Comparison of ENCODE assay signal across 24 mouse cellular contexts in the genomic region with DNA sequence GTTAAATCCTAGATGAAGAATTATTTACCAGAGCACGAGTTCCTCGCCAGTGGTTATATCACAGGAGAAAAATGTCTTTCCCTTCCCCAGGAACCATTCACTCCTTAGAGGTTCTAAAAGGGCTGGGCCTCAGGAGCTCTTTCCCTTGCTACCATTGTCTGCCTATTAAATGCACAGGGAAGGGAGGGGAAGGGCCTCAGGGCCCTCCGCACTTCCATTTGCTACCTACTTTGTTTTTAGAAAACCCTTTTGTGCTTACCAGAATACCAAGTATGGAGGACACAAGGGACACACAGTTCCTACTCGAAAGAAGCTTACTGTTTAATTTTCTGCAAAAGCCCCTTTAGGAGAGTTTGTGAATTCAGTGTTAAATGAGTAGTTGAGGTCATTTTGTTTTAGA. TPM values are rescaled to one million over a fixed set of nuclear protein-coding genes. Genes with fewer than 3 reads are reported as not detected.
A peak's percentile ranks its signal among the peaks of the same experiment; 100 is the strongest.
DNase-seq lines count a peak whose midpoint lies in the region; ATAC-seq lines count a peak whose summit lies in the region.
"Had no signal": no experiment of that assay in that cellular context is flagged by ENCODE, and none has a peak within 500 bp of the region (broad histone marks: within the 10 kb centered on the region; RNA-seq: fewer than 3 reads in every experiment).

No protein-coding gene starts in this region.

- H3K27me3 ChIP-seq in midbrain, embryonic 12.5 days: no peaks in the 10 kb centered on the region
- no peaks in the 10 kb centered on the region for H3K27me3 ChIP-seq in midbrain, embryonic 16.5 days (ENCODE audit: control insufficient read depth, insufficient read depth, low read depth, low read length)
- no peaks in the 10 kb centered on the region for H3K27me3 ChIP-seq in forebrain, embryonic 13.5 days
- H3K27me3 ChIP-seq: hindbrain, embryonic 15.5 days; limb, embryonic 12.5 days; neural tube, embryonic 15.5 days had no signal

- 27% methylated on average over 4 of the region's 4 CpGs for WGBS in midbrain, embryonic 12.5 days
- 29% methylated on average over 4 of the region's 4 CpGs for WGBS in midbrain, embryonic 16.5 days
- WGBS in forebrain, embryonic 13.5 days: 2% methylated on average over 4 of the region's 4 CpGs

- no peak overlapping the region for H3K9ac ChIP-seq in midbrain, embryonic 12.5 days (replicated peaks)
- H3K9ac ChIP-seq in midbrain, embryonic 16.5 days (ENCODE audit: low read depth, low read length): no peak overlapping the region
- H3K9ac ChIP-seq in forebrain, embryonic 13.5 days: no peak overlapping the region
- H3K9ac ChIP-seq: hindbrain, embryonic 15.5 days; limb, embryonic 12.5 days; liver, postnatal 0 days; neural tube, embryonic 15.5 days had no signal

- H3K9me3 ChIP-seq in midbrain, embryonic 12.5 days: no peaks in the 10 kb centered on the region
- H3K9me3 ChIP-seq in midbrain, embryonic 16.5 days (replicated peaks; ENCODE audit: control insufficient read depth, low read length, poor library complexity, severe bottlenecking): no peaks in the 10 kb centered on the region
- no peaks in the 10 kb centered on the region for H3K9me3 ChIP-seq in forebrain, embryonic 13.5 days (replicated peaks)
- H3K9me3 ChIP-seq: embryonic facial prominence, embryonic 10.5 days; hindbrain, embryonic 15.5 days; limb, embryonic 12.5 days; neural tube, embryonic 15.5 days had no signal

- no peaks in the 10 kb centered on the region for H3K36me3 ChIP-seq in midbrain, embryonic 12.5 days
- H3K36me3 ChIP-seq in midbrain, embryonic 16.5 days (ENCODE audit: control insufficient read depth, insufficient read depth, low read length): peaks cover 4% of the 10 kb centered on the region; the same call in 1 of the 2 replicates
- H3K36me3 ChIP-seq in forebrain, embryonic 13.5 days (ENCODE audit: poor library complexity, severe bottlenecking): no peaks in the 10 kb centered on the region
- H3K36me3 ChIP-seq: embryonic facial prominence, embryonic 10.5 days; limb, embryonic 12.5 days had no signal

- H3K4me3 ChIP-seq in midbrain, embryonic 12.5 days: no peak overlapping the region
- H3K4me3 ChIP-seq in midbrain, embryonic 16.5 days (ENCODE audit: low read depth, low read length): no peak overlapping the region
- H3K4me3 ChIP-seq in forebrain, embryonic 13.5 days: no peak overlapping the region
- H3K4me3 ChIP-seq: embryonic facial prominence, embryonic 10.5 days; heart, adult 2 months; hindbrain, embryonic 15.5 days; limb, embryonic 12.5 days; neural tube, embryonic 15.5 days had no signal

- H3K4me1 ChIP-seq in midbrain, embryonic 12.5 days: peaks cover 21% of the 10 kb centered on the region; the same call in 1 of the 2 replicates
- H3K4me1 ChIP-seq in midbrain, embryonic 16.5 days (ENCODE audit: control insufficient read depth, insufficient read depth, low read length): no peaks in the 10 kb centered on the region
- peaks cover 25% of the 10 kb centered on the region for H3K4me1 ChIP-seq in forebrain, embryonic 13.5 days
- H3K4me1 ChIP-seq: embryonic facial prominence, embryonic 10.5 days; hindbrain, embryonic 15.5 days; limb, embryonic 12.5 days; neural tube, embryonic 15.5 days had no signal

- no peak overlapping the region for H3K27ac ChIP-seq in midbrain, embryonic 12.5 days (replicated peaks)
- no peak overlapping the region for H3K27ac ChIP-seq in midbrain, embryonic 16.5 days (ENCODE audit: low read length)
- H3K27ac ChIP-seq in forebrain, embryonic 13.5 days: peak overlapping the region; percentile 16; the same call in 1 of the 2 replicates
- H3K27ac ChIP-seq: embryonic facial prominence, embryonic 10.5 days; heart, adult 2 months; hindbrain, embryonic 15.5 days; limb, embryonic 12.5 days; neural tube, embryonic 15.5 days had no signal

- peak; percentile 5 for DNase-seq in embryo, embryonic 10.5 days (ENCODE audit: low spot score)
- no peak for DNase-seq in embryo, embryonic 9.5 days (ENCODE audit: extremely low spot score)
- DNase-seq in spleen, postnatal 36 days (ENCODE audit: low spot score in 2 of 2): no peak
- DNase-seq: adrenal gland, adult 2 months; cerebellum, adult 2 months; cerebellum, postnatal 25 days; gastrocnemius, postnatal 25 days; heart, adult 2 months; kidney, adult 8-10 months; kidney, postnatal 10 days; layer of hippocampus, postnatal 36 days; liver, postnatal 0 days; thymus, adult 18-20 months; thymus, postnatal 36 days had no signal

- no peak overlapping the region for H3K4me2 ChIP-seq in midbrain, embryonic 12.5 days (replicated peaks)
- H3K4me2 ChIP-seq in midbrain, embryonic 16.5 days (ENCODE audit: low read length): no peak overlapping the region
- no peak overlapping the region for H3K4me2 ChIP-seq in forebrain, embryonic 13.5 days
- H3K4me2 ChIP-seq: hindbrain, embryonic 15.5 days; limb, embryonic 12.5 days; liver, embryonic 11.5 days; neural tube, embryonic 15.5 days had no signal

- peak; percentile 41; the same call in 1 of the 2 replicates for ATAC-seq in midbrain, embryonic 12.5 days (ENCODE audit: low FRiP score, low read depth)
- ATAC-seq in midbrain, embryonic 16.5 days: no peak
- ATAC-seq in forebrain, embryonic 13.5 days: peak; percentile 74; the same call in 1 of the 2 replicates
- no peak for ATAC-seq in erythroblast, adult 5-6 weeks (replicated peaks; ENCODE audit: low FRiP score, poor library complexity, severe bottlenecking)
- ATAC-seq: liver, postnatal 0 days; lung, postnatal 0 days had no signal

RNA-seq across cellular contexts. Expression of gene Lyst, which starts 48.5 kb away (rescaled TPM):
- polyA plus RNA-seq in midbrain, embryonic 12.5 days (2016; fragmentation: Nextera tagmentation; extraction: Ambion mirVana): 3.8 and 4.7 TPM in 2 replicates
- 3.9 and 4.5 TPM in 2 replicates for polyA plus RNA-seq in midbrain, embryonic 16.5 days (2015; fragmentation: Nextera tagmentation; extraction: Ambion mirVana)
- 5.3 and 5.4 TPM in 2 replicates for polyA plus RNA-seq in forebrain, embryonic 13.5 days (2015; fragmentation: Nextera tagmentation; extraction: Ambion mirVana)
- total RNA-seq in erythroblast, adult 5-6 weeks (2015; ENCODE audit: low replicate concordance): 24.9 and 33.0 TPM in 2 replicates
- 22.3 and 30.8 TPM in 2 replicates for total RNA-seq in erythroblast, adult 5-6 weeks (2017; ENCODE audit: low replicate concordance)

Comparison
In these comparisons a context has a peak if more than half of its experiments do, and no peak if none do; other contexts are left out.
1. ATAC-seq: peak in midbrain, embryonic 12.5 days (single experiment) and forebrain, embryonic 13.5 days (single experiment); none in midbrain, embryonic 16.5 days (single experiment) and erythroblast, adult 5-6 weeks (single experiment).